Mouse (Mus musculus) kidney, postnatal 25 days (tissue): Measurements from ENCODE around the gene Atic.

Experiments
- DNase-seq, 2 experiments: peaks; one replicate each; pipeline ENCODE4 v3.0.0; 2021; ENCODE audit warnings: mixed read lengths in 2 of 2

The Atic gene

GRCm38 (mm10) chr1:71595365-71595764 lies 38.4 kb downstream of the Atic start:
- no peak for DNase-seq

GRCm38 (mm10) chr1:71605751-71606150 lies 48.8 kb downstream of the Atic start:
- no peak for DNase-seq

GRCm38 (mm10) chr1:71606600-71607325 lies 49.8 kb downstream of the Atic start:
- no peak for DNase-seq

GRCm38 (mm10) chr1:71609057-71609775 lies 52.3 kb downstream of the Atic start:
- DNase-seq = no peak

- DNase-seq = no peak
These were observed 53.0 kb downstream of the Atic start for GRCm38 (mm10) chr1:71609916-71610315.

GRCm38 (mm10) chr1:71612256-71612655 lies 55.3 kb downstream of the Atic start:
- no peak for DNase-seq

GRCm38 (mm10) chr1:71614545-71615246 lies 57.7 kb downstream of the Atic start:
- DNase-seq = no peak

GRCm38 (mm10) chr1:71621526-71621925 lies 64.6 kb downstream of the Atic start:
- DNase-seq = no peak

- no peak for DNase-seq
These were observed 66.7 kb downstream of the Atic start for GRCm38 (mm10) chr1:71623625-71624024.
